Mouse (Mus musculus) heart, embryonic 14.5 days (tissue): ENCODE results near the gene Fgd5. TPM values are rescaled to one million over a fixed set of nuclear protein-coding genes. Genes with fewer than 3 reads are reported as not detected.

Experiments
- ATAC-seq: fragments of 200-750 bp; cut with Nextera tagmentation; 2 replicates; pipeline ENCODE4 v1.8.0; 2017; ENCODE audit warnings: low read depth, moderate TSS enrichment; ENCODE audit not compliant: insufficient number of reproducible peaks, insufficient read depth, low FRiP score
- H3K27ac ChIP-seq, 2 experiments: fragments of 200-500 bp in 1 of 2; fragments of 300-500 bp in 1 of 2; sonication (generic) in 1 of 2; replicated peaks in 1 of 2; 2 replicates each; pipeline ENCODE4 v1.5.1; 2012 to 2014; ENCODE audit warnings: low read depth in 2 of 2, low read length in 2 of 2, control low read depth in 1 of 2, mild to moderate bottlenecking in 1 of 2, mixed read lengths in 1 of 2; ENCODE audit not compliant: control insufficient read depth in 1 of 2, insufficient read depth in 1 of 2
- H3K27me3 ChIP-seq: fragments of 300-500 bp; sonication (generic); 2 replicates; pipeline ENCODE4 v1.6.1; 2014; ENCODE audit warnings: mild to moderate bottlenecking, low read length, control low read depth; ENCODE audit not compliant: control insufficient read depth, insufficient read depth
- H3K36me3 ChIP-seq: fragments of 300-500 bp; sonication (generic); 2 replicates; pipeline ENCODE4 v1.6.1; 2014; ENCODE audit warnings: mild to moderate bottlenecking, control low read depth, low read length, mixed read lengths; ENCODE audit not compliant: control insufficient read depth, insufficient read depth
- H3K4me1 ChIP-seq, 2 experiments: fragments of 200-500 bp in 1 of 2; fragments of 300-500 bp in 1 of 2; sonication (generic) in 1 of 2; 2 replicates each; pipeline ENCODE4 v1.6.1; 2012 to 2014; ENCODE audit warnings: low read length in 2 of 2, control low read depth in 1 of 2, mixed read lengths in 1 of 2; ENCODE audit not compliant: control insufficient read depth in 2 of 2, insufficient read depth in 2 of 2
- H3K4me2 ChIP-seq: fragments of 300-500 bp; sonication (generic); 2 replicates; pipeline ENCODE4 v1.6.1; 2014; ENCODE audit warnings: mild to moderate bottlenecking, low read length
- H3K4me3 ChIP-seq, 2 experiments: fragments of 200-500 bp in 1 of 2; fragments of 300-500 bp in 1 of 2; sonication (generic) in 1 of 2; 2 replicates each; pipeline ENCODE4 v1.5.1; 2012 to 2014; ENCODE audit warnings: low read length in 2 of 2, mild to moderate bottlenecking in 2 of 2, control low read depth in 1 of 2, low read depth in 1 of 2, moderate library complexity in 1 of 2; ENCODE audit not compliant: control insufficient read depth in 1 of 2, insufficient read depth in 1 of 2
- H3K9ac ChIP-seq: fragments of 300-500 bp; sonication (generic); 2 replicates; pipeline ENCODE4 v1.6.1; 2014; ENCODE audit warnings: mild to moderate bottlenecking, low read length
- H3K9me3 ChIP-seq: fragments of 300-500 bp; sonication (generic); 2 replicates; pipeline ENCODE4 v1.6.1; 2016; ENCODE audit warnings: low read length, control low read depth; ENCODE audit not compliant: control insufficient read depth
- WGBS: fragments of 180-500 bp; shearing (Covaris S2); extraction: QIAGEN DNeasy Blood & Tissue Kit; methylation state at CpG from one replicate; pipeline ENCODE4 v1.1.7; 2014; 5-methylcytosine and 5-hydroxymethylcytosine counted together
- polyA plus RNA-seq: library from polyadenylated mRNA; unstranded; fragments of >200 nt; fragmentation: Nextera tagmentation; extraction: Ambion mirVana; gene quantifications from 2 replicates; pipeline ENCODE4 v1.2.1, GENCODE M21; 2014

Fgd5 gene
- polyA plus RNA-seq, 1 experiment from 2014 or later: 12.2 TPM

- 55% methylated on average over 2 of the region's 2 CpGs for WGBS
- Histone ChIP-seq H3K4me1 (no peaks in the 10 kb centered on the region; a peak in 1 of 4 replicates), H3K27ac (no peak overlapping the region), H3K4me3 (no peak overlapping the region), H3K27me3 (no peaks in the 10 kb centered on the region; the same call in 1 of the 2 replicates), H3K9me3 (no peaks in the 10 kb centered on the region), H3K9ac (no peak overlapping the region), H3K4me2 (no peak overlapping the region), H3K36me3 (peaks cover 7% of the 10 kb centered on the region)
- ATAC-seq: no peak
Observed at GRCm38 (mm10) chr6:91992823-91993222, 14.1 kb downstream of the Fgd5 start.

GRCm38 (mm10) chr6:91993795-91994505 is 15.3 kb downstream of the Fgd5 start:
- 60% methylated on average over 8 of the region's 8 CpGs for WGBS
- Histone ChIP-seq H3K36me3 (peaks cover 6% of the 10 kb centered on the region; the same call in 1 of the 2 replicates), H3K27ac (no peak overlapping the region), H3K4me1 (no peaks in the 10 kb centered on the region; a peak in 1 of 4 replicates), H3K4me2 (no peak overlapping the region), H3K9me3 (no peaks in the 10 kb centered on the region), H3K27me3 (no peaks in the 10 kb centered on the region; the same call in 1 of the 2 replicates), H3K4me3 (no peak overlapping the region), H3K9ac (no peak overlapping the region)
- no peak for ATAC-seq

GRCm38 (mm10) chr6:91996072-91996471 is 17.4 kb downstream of the Fgd5 start:
- Histone ChIP-seq H3K4me2 (no peak overlapping the region), H3K27ac (no peak overlapping the region), H3K36me3 (no peaks in the 10 kb centered on the region), H3K9ac (no peak overlapping the region), H3K27me3 (no peaks in the 10 kb centered on the region; the same call in 1 of the 2 replicates), H3K4me1 (no peaks in the 10 kb centered on the region; a peak in 1 of 4 replicates), H3K4me3 (no peak overlapping the region), H3K9me3 (no peaks in the 10 kb centered on the region)
- ATAC-seq: no peak
- WGBS: 79% methylated on average over 8 of the region's 8 CpGs

GRCm38 (mm10) chr6:92002558-92003285 is 24.0 kb downstream of the Fgd5 start:
- H3K4me3 ChIP-seq: no peak overlapping the region
- no peak overlapping the region for H3K4me2 ChIP-seq
- no peak overlapping the region for H3K27ac ChIP-seq
- no peaks in the 10 kb centered on the region for H3K36me3 ChIP-seq
- H3K9ac ChIP-seq: no peak overlapping the region
- no peak for ATAC-seq
- H3K27me3 ChIP-seq: no peaks in the 10 kb centered on the region
- H3K4me1 ChIP-seq: no peaks in the 10 kb centered on the region
- H3K9me3 ChIP-seq: no peaks in the 10 kb centered on the region
- 94% methylated on average over 1 of the region's 1 CpGs for WGBS

- H3K27me3 ChIP-seq: no peaks in the 10 kb centered on the region
- H3K4me2 ChIP-seq: no peak overlapping the region
- H3K27ac ChIP-seq: no peak overlapping the region
- no peaks in the 10 kb centered on the region for H3K4me1 ChIP-seq
- no peaks in the 10 kb centered on the region for H3K36me3 ChIP-seq
- H3K9me3 ChIP-seq: no peaks in the 10 kb centered on the region
- WGBS: 49% methylated on average over 2 of the region's 2 CpGs
- ATAC-seq: no peak
- no peak overlapping the region for H3K9ac ChIP-seq
- H3K4me3 ChIP-seq: no peak overlapping the region
Observed at GRCm38 (mm10) chr6:92003646-92004045, 25.0 kb downstream of the Fgd5 start.

- Histone ChIP-seq H3K4me2 (no peak overlapping the region), H3K4me3 (no peak overlapping the region), H3K27me3 (no peaks in the 10 kb centered on the region), H3K9ac (no peak overlapping the region), H3K9me3 (no peaks in the 10 kb centered on the region), H3K27ac (no peak overlapping the region), H3K36me3 (no peaks in the 10 kb centered on the region), H3K4me1 (no peaks in the 10 kb centered on the region)
- WGBS: 48% methylated on average over 6 of the region's 6 CpGs
- no peak for ATAC-seq
Observed at GRCm38 (mm10) chr6:92004137-92004805, 25.6 kb downstream of the Fgd5 start.

GRCm38 (mm10) chr6:92004806-92005205 is 26.1 kb downstream of the Fgd5 start:
- Histone ChIP-seq H3K9me3 (no peaks in the 10 kb centered on the region), H3K4me1 (no peaks in the 10 kb centered on the region), H3K27ac (no peak overlapping the region), H3K36me3 (no peaks in the 10 kb centered on the region), H3K4me3 (no peak overlapping the region), H3K4me2 (no peak overlapping the region), H3K27me3 (no peaks in the 10 kb centered on the region), H3K9ac (no peak overlapping the region)
- no peak for ATAC-seq
- 68% methylated on average over 3 of the region's 3 CpGs for WGBS
